Mouse (Mus musculus) cerebellum, adult 2 months (tissue): ENCODE data around the gene Sln.

Experiments used
- CTCF ChIP-seq: fragments of 200-500 bp; IDR thresholded peaks from 2 replicates; pipeline ENCODE4 v1.5.1; 2011; ENCODE audit warnings: low read depth, mild to moderate bottlenecking, control low read depth, low read length, moderate library complexity, borderline replicate concordance; ENCODE audit not compliant: insufficient read depth
- POLR2A ChIP-seq: fragments of 200-500 bp; IDR thresholded peaks from 2 replicates; pipeline ENCODE4 v1.6.1; 2011; ENCODE audit warnings: low read length, control low read depth, borderline replicate concordance; ENCODE audit not compliant: insufficient read depth

GRCm38 (mm10) chr9:53829081-53829865 is 20.7 kb upstream of the Sln start:
- TF ChIP-seq CTCF (peak; percentile 31; the same call in 1 of the 2 replicates), POLR2A (no peak)
